Mouse (Mus musculus): ENCODE data around the gene Kiss1. TPM values are rescaled to one million over a fixed set of nuclear protein-coding genes. Genes with fewer than 3 reads are reported as not detected.

Kiss1 gene
- polyA plus RNA-seq, 1 experiment from 2014 or later: not detected

Other genes with a start within 250 kb of the Kiss1 start
- 26.8 to 38.2 TPM (median 32.7 TPM) in 3 replicates for gene Ppp1r15b, start 190.7 kb upstream of the Kiss1 start, polyA plus RNA-seq (2018)
- not detected in 3 replicates for gene Plekha6, start 157.7 kb upstream of the Kiss1 start, polyA plus RNA-seq (2018)
- gene Golt1a, start 12.1 kb upstream of the Kiss1 start, polyA plus RNA-seq (2018): not detected in 3 replicates
- not detected in 3 replicates for gene Ren1, start 28.6 kb downstream of the Kiss1 start, polyA plus RNA-seq (2018)
- not detected in 3 replicates for gene Etnk2, start 41.7 kb downstream of the Kiss1 start, polyA plus RNA-seq (2018)
- 0.24 to 0.27 TPM in 2 of 3 replicates, not detected in the other for gene Sox13, start 102.5 kb downstream of the Kiss1 start, polyA plus RNA-seq (2018)

Data from macrophage (primary cell).